Mouse (Mus musculus): ENCODE measurements around the gene Btn2a2. TPM values are rescaled to one million over a fixed set of nuclear protein-coding genes. Genes with fewer than 3 reads are reported as not detected.

Gene Btn2a2
- total RNA-seq, 2 experiments from 2014 or later = not detected

- peak; percentile 87 for ATAC-seq (replicated peaks; ENCODE audit: low FRiP score, poor library complexity, severe bottlenecking)
Observed at GRCm38 (mm10) chr13:23432562-23433201, 56.0 kb downstream of the Btn2a2 start.

- ATAC-seq (replicated peaks; ENCODE audit: low FRiP score, poor library complexity, severe bottlenecking) = 0 out of 2 replicates have a peak, but pooled peaks have one; percentile 28
Observed at GRCm38 (mm10) chr13:23431351-23431771, 57.3 kb downstream of the Btn2a2 start.

GRCm38 (mm10) chr13:23430734-23431133, 57.9 kb downstream of the Btn2a2 start:
- ATAC-seq (replicated peaks; ENCODE audit: low FRiP score, poor library complexity, severe bottlenecking) = peak; percentile 68

- ATAC-seq (replicated peaks; ENCODE audit: low FRiP score, poor library complexity, severe bottlenecking) = no peak
Observed at GRCm38 (mm10) chr13:23429771-23430380, 58.8 kb downstream of the Btn2a2 start.

- no peak for ATAC-seq (replicated peaks; ENCODE audit: low FRiP score, poor library complexity, severe bottlenecking)
Observed at GRCm38 (mm10) chr13:23428166-23428993, 60.3 kb downstream of the Btn2a2 start.

Other genes starting within 250 kb of the Btn2a2 start
- gene Vmn1r223, start 241.7 kb downstream of the Btn2a2 start, total RNA-seq (2015; ENCODE audit: low replicate concordance) = not detected in 2 replicates
- not detected in 2 replicates for gene Vmn1r223, start 241.7 kb downstream of the Btn2a2 start, total RNA-seq (2017; ENCODE audit: low replicate concordance)
- gene Zfp322a, start 119.6 kb downstream of the Btn2a2 start, total RNA-seq (2015; ENCODE audit: low replicate concordance) = 4.3 and 15.1 TPM in 2 replicates
- 18.7 and 48.1 TPM in 2 replicates for gene Zfp322a, start 119.6 kb downstream of the Btn2a2 start, total RNA-seq (2017; ENCODE audit: low replicate concordance)
- 1.1 and 2.1 TPM in 2 replicates for gene Abt1, start 65.0 kb downstream of the Btn2a2 start, total RNA-seq (2015; ENCODE audit: low replicate concordance)
- gene Abt1, start 65.0 kb downstream of the Btn2a2 start, total RNA-seq (2017; ENCODE audit: low replicate concordance) = 1.3 and 1.6 TPM in 2 replicates
- 1.4 and 4.2 TPM in 2 replicates for gene Btn1a1, start 23.0 kb downstream of the Btn2a2 start, total RNA-seq (2015; ENCODE audit: low replicate concordance)
- 0.90 and 1.4 TPM in 2 replicates for gene Btn1a1, start 23.0 kb downstream of the Btn2a2 start, total RNA-seq (2017; ENCODE audit: low replicate concordance)
- gene Hist1h4h, start 42.2 kb upstream of the Btn2a2 start, total RNA-seq (2015; ENCODE audit: low replicate concordance) = 323 and 492 TPM in 2 replicates
- 3,110 and 3,215 TPM in 2 replicates for gene Hist1h4h, start 42.2 kb upstream of the Btn2a2 start, total RNA-seq (2017; ENCODE audit: low replicate concordance)
- 180 and 320 TPM in 2 replicates for gene Hist1h2af, start 45.0 kb upstream of the Btn2a2 start, total RNA-seq (2015; ENCODE audit: low replicate concordance)
- gene Hist1h2af, start 45.0 kb upstream of the Btn2a2 start, total RNA-seq (2017; ENCODE audit: low replicate concordance) = 7,936 and 7,993 TPM in 2 replicates
- gene Hist1h3g, start 46.6 kb upstream of the Btn2a2 start, total RNA-seq (2015; ENCODE audit: low replicate concordance) = 573 TPM in 2 replicates
- 250 and 889 TPM in 2 replicates for gene Hist1h3g, start 46.6 kb upstream of the Btn2a2 start, total RNA-seq (2017; ENCODE audit: low replicate concordance)
- gene Hist1h2bh, start 54.5 kb upstream of the Btn2a2 start, total RNA-seq (2015; ENCODE audit: low replicate concordance) = 90.1 and 113 TPM in 2 replicates
- 325 and 367 TPM in 2 replicates for gene Hist1h2bh, start 54.5 kb upstream of the Btn2a2 start, total RNA-seq (2017; ENCODE audit: low replicate concordance)
- gene Hist1h3f, start 55.2 kb upstream of the Btn2a2 start, total RNA-seq (2015; ENCODE audit: low replicate concordance) = 145 and 158 TPM in 2 replicates
- gene Hist1h3f, start 55.2 kb upstream of the Btn2a2 start, total RNA-seq (2017; ENCODE audit: low replicate concordance) = 262 and 310 TPM in 2 replicates
- 838 and 1,105 TPM in 2 replicates for gene Hist1h4f, start 62.8 kb upstream of the Btn2a2 start, total RNA-seq (2015; ENCODE audit: low replicate concordance)
- gene Hist1h4f, start 62.8 kb upstream of the Btn2a2 start, total RNA-seq (2017; ENCODE audit: low replicate concordance) = 7,675 and 12,079 TPM in 2 replicates
- 59.1 and 59.8 TPM in 2 replicates for gene Hist1h1d, start 64.4 kb upstream of the Btn2a2 start, total RNA-seq (2015; ENCODE audit: low replicate concordance)
- 587 and 674 TPM in 2 replicates for gene Hist1h1d, start 64.4 kb upstream of the Btn2a2 start, total RNA-seq (2017; ENCODE audit: low replicate concordance)
- 238 and 264 TPM in 2 replicates for gene Hist1h3e, start 73.5 kb upstream of the Btn2a2 start, total RNA-seq (2015; ENCODE audit: low replicate concordance)
- 387 and 422 TPM in 2 replicates for gene Hist1h3e, start 73.5 kb upstream of the Btn2a2 start, total RNA-seq (2017; ENCODE audit: low replicate concordance)
- gene Hist1h2ae, start 82.4 kb upstream of the Btn2a2 start, total RNA-seq (2015; ENCODE audit: low replicate concordance) = 4.2 and 33.5 TPM in 2 replicates
- gene Hist1h2ae, start 82.4 kb upstream of the Btn2a2 start, total RNA-seq (2017; ENCODE audit: low replicate concordance) = 1,390 and 1,464 TPM in 2 replicates
- 851 and 976 TPM in 2 replicates for gene Hist1h2bg, start 82.5 kb upstream of the Btn2a2 start, total RNA-seq (2015; ENCODE audit: low replicate concordance)
- 2,677 and 3,057 TPM in 2 replicates for gene Hist1h2bg, start 82.5 kb upstream of the Btn2a2 start, total RNA-seq (2017; ENCODE audit: low replicate concordance)
- gene Hist1h2bf, start 85.3 kb upstream of the Btn2a2 start, total RNA-seq (2015; ENCODE audit: low replicate concordance) = 1,210 and 1,460 TPM in 2 replicates
- 1,557 and 1,840 TPM in 2 replicates for gene Hist1h2bf, start 85.3 kb upstream of the Btn2a2 start, total RNA-seq (2017; ENCODE audit: low replicate concordance)
- 9.0 and 15.1 TPM in 2 replicates for gene Hist1h2ad, start 85.5 kb upstream of the Btn2a2 start, total RNA-seq (2015; ENCODE audit: low replicate concordance)
- 2,771 and 6,356 TPM in 2 replicates for gene Hist1h2ad, start 85.5 kb upstream of the Btn2a2 start, total RNA-seq (2017; ENCODE audit: low replicate concordance)
- 379 and 393 TPM in 2 replicates for gene Hist1h3d, start 86.9 kb upstream of the Btn2a2 start, total RNA-seq (2015; ENCODE audit: low replicate concordance)
- gene Hist1h3d, start 86.9 kb upstream of the Btn2a2 start, total RNA-seq (2017; ENCODE audit: low replicate concordance) = 236 and 363 TPM in 2 replicates
- gene Hist1h4d, start 92.7 kb upstream of the Btn2a2 start, total RNA-seq (2015; ENCODE audit: low replicate concordance) = 1,614 and 1,995 TPM in 2 replicates
- gene Hist1h4d, start 92.7 kb upstream of the Btn2a2 start, total RNA-seq (2017; ENCODE audit: low replicate concordance) = 2,133 and 2,242 TPM in 2 replicates
- gene Hist1h2be, start 132.3 kb upstream of the Btn2a2 start, total RNA-seq (2015; ENCODE audit: low replicate concordance) = 39.8 and 50.1 TPM in 2 replicates
- gene Hist1h2be, start 132.3 kb upstream of the Btn2a2 start, total RNA-seq (2017; ENCODE audit: low replicate concordance) = 202 and 281 TPM in 2 replicates
- 1,339 and 1,610 TPM in 2 replicates for gene Hist1h1e, start 133.7 kb upstream of the Btn2a2 start, total RNA-seq (2015; ENCODE audit: low replicate concordance)
- gene Hist1h1e, start 133.7 kb upstream of the Btn2a2 start, total RNA-seq (2017; ENCODE audit: low replicate concordance) = 1,649 and 1,886 TPM in 2 replicates
- 7.5 and 8.3 TPM in 2 replicates for gene Hist1h2ac, start 195.1 kb upstream of the Btn2a2 start, total RNA-seq (2015; ENCODE audit: low replicate concordance)
- 152 and 187 TPM in 2 replicates for gene Hist1h2ac, start 195.1 kb upstream of the Btn2a2 start, total RNA-seq (2017; ENCODE audit: low replicate concordance)
- gene Hist1h2bc, start 195.3 kb upstream of the Btn2a2 start, total RNA-seq (2015; ENCODE audit: low replicate concordance) = 84.3 and 136 TPM in 2 replicates
- 401 and 556 TPM in 2 replicates for gene Hist1h2bc, start 195.3 kb upstream of the Btn2a2 start, total RNA-seq (2017; ENCODE audit: low replicate concordance)
- 2.2 TPM in 1 of 2 replicates, not detected in the other for gene Hist1h1t, start 207.0 kb upstream of the Btn2a2 start, total RNA-seq (2015; ENCODE audit: low replicate concordance)
- gene Hist1h1t, start 207.0 kb upstream of the Btn2a2 start, total RNA-seq (2017; ENCODE audit: low replicate concordance) = 3.5 and 8.2 TPM in 2 replicates
- gene Hist1h4c, start 209.6 kb upstream of the Btn2a2 start, total RNA-seq (2015; ENCODE audit: low replicate concordance) = 225 and 268 TPM in 2 replicates
- gene Hist1h4c, start 209.6 kb upstream of the Btn2a2 start, total RNA-seq (2017; ENCODE audit: low replicate concordance) = 667 and 1,084 TPM in 2 replicates
- gene Hfe, start 222.0 kb upstream of the Btn2a2 start, total RNA-seq (2015; ENCODE audit: low replicate concordance) = 7.5 and 14.1 TPM in 2 replicates
- gene Hfe, start 222.0 kb upstream of the Btn2a2 start, total RNA-seq (2017; ENCODE audit: low replicate concordance) = 0.77 and 2.2 TPM in 2 replicates
- gene Hist1h1c, start 250.0 kb upstream of the Btn2a2 start, total RNA-seq (2015; ENCODE audit: low replicate concordance) = 527 and 533 TPM in 2 replicates
- 3,859 and 4,708 TPM in 2 replicates for gene Hist1h1c, start 250.0 kb upstream of the Btn2a2 start, total RNA-seq (2017; ENCODE audit: low replicate concordance)

Measured in erythroid progenitor cell, adult 5-6 weeks (primary cell).